Mouse (Mus musculus) C2C12 (cell line): ENCODE measurements around the gene 2700097O09Rik.
"Not testable (repeated sequence)": the region's sequence is repeated elsewhere in the genome, so short reads cannot be mapped to it uniquely, and the experiment has no call there.

Experiments used
- CEBPB ChIP-seq: IDR thresholded peaks from one replicate; pipeline ENCODE4 v1.6.1; 2011; ENCODE audit warnings: low read depth, mild to moderate bottlenecking, control low read depth, moderate library complexity
- CTCF ChIP-seq: IDR thresholded peaks from one replicate; pipeline ENCODE4 v1.5.1; 2011; ENCODE audit not compliant: control insufficient read depth, insufficient read depth, insufficient read length
- MYOD1 ChIP-seq: IDR thresholded peaks from one replicate; pipeline ENCODE4 v1.6.1; 2011; ENCODE audit warnings: low read depth; ENCODE audit not compliant: control insufficient read depth, insufficient read length
- MYOG ChIP-seq: IDR thresholded peaks from one replicate; pipeline ENCODE4 v1.6.1; 2011; ENCODE audit not compliant: control insufficient read depth, insufficient read length; ENCODE audit errors: extremely low read depth
- USF1 ChIP-seq: IDR thresholded peaks from one replicate; pipeline ENCODE4 v1.6.1; 2011; ENCODE audit warnings: low read depth, mild to moderate bottlenecking, control low read depth, moderate library complexity

DNA sequence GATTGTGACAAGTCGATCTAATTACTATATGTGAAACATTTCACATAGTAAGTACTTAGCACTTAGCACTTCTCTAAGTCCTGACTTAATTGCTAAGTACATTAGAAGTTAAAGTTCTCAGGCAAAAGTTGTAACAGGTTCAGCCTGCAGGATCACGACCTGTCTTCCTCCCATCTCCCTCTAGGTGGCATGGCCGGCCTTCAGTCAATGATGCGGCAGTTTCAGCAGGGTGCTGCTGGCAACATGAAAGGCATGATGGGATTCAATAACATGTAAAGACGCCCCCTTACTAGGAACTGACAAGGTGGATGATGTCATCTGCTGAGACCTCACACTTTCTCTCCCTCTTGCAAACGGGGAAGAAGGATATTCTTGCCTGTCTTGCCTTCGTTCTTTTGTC, 32.7 kb upstream of the 2700097O09Rik start:
- TF ChIP-seq MYOD1, CEBPB, CTCF, USF1, MYOG: not testable (repeated sequence)
